Mouse (Mus musculus) forebrain, embryonic 12.5 days (tissue): ENCODE measurements around the gene Fh1. TPM values are rescaled to one million over a fixed set of nuclear protein-coding genes. Genes with fewer than 3 reads are reported as not detected.

ENCODE experiments used
- ATAC-seq: fragments of 200-750 bp; cut with Nextera tagmentation; 2 replicates; pipeline ENCODE4 v1.8.0; 2017; ENCODE audit warnings: moderate TSS enrichment; ENCODE audit not compliant: low FRiP score
- H3K27ac ChIP-seq: fragments of 300-500 bp; sonication (generic); 2 replicates; pipeline ENCODE4 v1.5.1; 2016; ENCODE audit warnings: mild to moderate bottlenecking
- H3K27me3 ChIP-seq: fragments of 300-500 bp; sonication (generic); 2 replicates; pipeline ENCODE4 v1.6.1; 2016; ENCODE audit warnings: mild to moderate bottlenecking
- H3K36me3 ChIP-seq: fragments of 300-500 bp; sonication (generic); replicated peaks from 2 replicates; pipeline ENCODE4 v1.6.1; 2016; ENCODE audit warnings: mild to moderate bottlenecking
- H3K4me1 ChIP-seq: fragments of 300-500 bp; sonication (generic); 2 replicates; pipeline ENCODE4 v1.6.1; 2016
- H3K4me2 ChIP-seq: fragments of 300-500 bp; sonication (generic); 2 replicates; pipeline ENCODE4 v1.6.1; 2016; ENCODE audit warnings: mild to moderate bottlenecking, moderate library complexity
- H3K4me3 ChIP-seq: fragments of 300-500 bp; sonication (generic); replicated peaks from 2 replicates; pipeline ENCODE4 v1.5.1; 2016; ENCODE audit warnings: mild to moderate bottlenecking
- H3K9ac ChIP-seq: fragments of 300-500 bp; sonication (generic); 2 replicates; pipeline ENCODE4 v1.6.1; 2016; ENCODE audit warnings: mild to moderate bottlenecking
- H3K9me3 ChIP-seq: fragments of 300-500 bp; sonication (generic); 2 replicates; pipeline ENCODE4 v1.6.1; 2016
- WGBS: fragments of 180-500 bp; shearing (Covaris S2); methylation state at CpG from one replicate; pipeline ENCODE4 v1.1.7; 2016; 5-methylcytosine and 5-hydroxymethylcytosine counted together
- polyA plus RNA-seq: library from polyadenylated mRNA; unstranded; fragments of >200 nt; fragmentation: Nextera tagmentation; extraction: Ambion mirVana; gene quantifications from 2 replicates; pipeline ENCODE4 v1.2.1, GENCODE M21; 2016

The Fh1 gene
- polyA plus RNA-seq, 1 experiment from 2014 or later, result 79.8 TPM

- 87% methylated on average over 6 of the region's 6 CpGs for WGBS
- no peaks in the 10 kb centered on the region; the same call in 1 of the 2 replicates for H3K4me1 ChIP-seq
- ATAC-seq, result no peak
- H3K36me3 ChIP-seq, result no peaks in the 10 kb centered on the region
- H3K9ac ChIP-seq, result no peak overlapping the region
- H3K4me3 ChIP-seq, result no peak overlapping the region
- no peaks in the 10 kb centered on the region for H3K9me3 ChIP-seq
- no peaks in the 10 kb centered on the region for H3K27me3 ChIP-seq
- H3K4me2 ChIP-seq, result no peak overlapping the region
- no peak overlapping the region for H3K27ac ChIP-seq
Observed at GRCm38 (mm10) chr1:175640435-175641150, 15.2 kb upstream of the Fh1 start.

GRCm38 (mm10) chr1:175639072-175639471 lies 13.6 kb upstream of the Fh1 start:
- ATAC-seq, result no peak
- WGBS, result 82% methylated on average over 7 of the region's 7 CpGs
- no peak overlapping the region for H3K27ac ChIP-seq
- no peaks in the 10 kb centered on the region for H3K9me3 ChIP-seq
- H3K4me1 ChIP-seq, result no peaks in the 10 kb centered on the region; the same call in 1 of the 2 replicates
- H3K4me2 ChIP-seq, result no peak overlapping the region
- no peak overlapping the region for H3K4me3 ChIP-seq
- no peaks in the 10 kb centered on the region for H3K36me3 ChIP-seq
- no peaks in the 10 kb centered on the region for H3K27me3 ChIP-seq
- no peak overlapping the region for H3K9ac ChIP-seq

- Histone ChIP-seq H3K27me3 (no peaks in the 10 kb centered on the region), H3K4me2 (no peak overlapping the region), H3K27ac (no peak overlapping the region), H3K9ac (no peak overlapping the region), H3K9me3 (no peaks in the 10 kb centered on the region), H3K4me3 (no peak overlapping the region), H3K4me1 (no peaks in the 10 kb centered on the region; the same call in 1 of the 2 replicates), H3K36me3 (no peaks in the 10 kb centered on the region)
- no peak for ATAC-seq
- 82% methylated on average over 7 of the region's 7 CpGs for WGBS
Observed at GRCm38 (mm10) chr1:175637677-175638076, 12.2 kb upstream of the Fh1 start.

GRCm38 (mm10) chr1:175632470-175632869 lies 7.0 kb upstream of the Fh1 start:
- H3K4me2 ChIP-seq, result no peak overlapping the region
- no peaks in the 10 kb centered on the region for H3K27me3 ChIP-seq
- no peak overlapping the region for H3K9ac ChIP-seq
- H3K4me3 ChIP-seq, result no peak overlapping the region
- H3K36me3 ChIP-seq, result no peaks in the 10 kb centered on the region
- ATAC-seq, result no peak
- H3K9me3 ChIP-seq, result no peaks in the 10 kb centered on the region
- WGBS, result 97% methylated on average over 14 of the region's 14 CpGs
- H3K4me1 ChIP-seq, result no peaks in the 10 kb centered on the region; the same call in 1 of the 2 replicates
- no peak overlapping the region for H3K27ac ChIP-seq

GRCm38 (mm10) chr1:175631721-175632221 lies 6.3 kb upstream of the Fh1 start:
- Histone ChIP-seq H3K9me3 (no peaks in the 10 kb centered on the region), H3K27ac (no peak overlapping the region), H3K4me3 (no peak overlapping the region), H3K4me2 (no peak overlapping the region), H3K9ac (no peak overlapping the region), H3K27me3 (no peaks in the 10 kb centered on the region), H3K36me3 (no peaks in the 10 kb centered on the region), H3K4me1 (no peaks in the 10 kb centered on the region; the same call in 1 of the 2 replicates)
- no peak for ATAC-seq
- 82% methylated on average over 10 of the region's 10 CpGs for WGBS

GRCm38 (mm10) chr1:175631080-175631479 lies 5.6 kb upstream of the Fh1 start:
- no peak overlapping the region for H3K4me3 ChIP-seq
- WGBS, result 82% methylated on average over 3 of the region's 3 CpGs
- no peaks in the 10 kb centered on the region for H3K36me3 ChIP-seq
- ATAC-seq, result no peak
- no peaks in the 10 kb centered on the region; the same call in 1 of the 2 replicates for H3K4me1 ChIP-seq
- no peak overlapping the region for H3K27ac ChIP-seq
- no peaks in the 10 kb centered on the region for H3K27me3 ChIP-seq
- no peaks in the 10 kb centered on the region for H3K9me3 ChIP-seq
- no peak overlapping the region for H3K9ac ChIP-seq
- no peak overlapping the region for H3K4me2 ChIP-seq

GRCm38 (mm10) chr1:175630345-175630744 lies 4.9 kb upstream of the Fh1 start:
- 90% methylated on average over 5 of the region's 5 CpGs for WGBS
- Histone ChIP-seq H3K4me2 (no peak overlapping the region), H3K27me3 (no peaks in the 10 kb centered on the region), H3K9me3 (no peaks in the 10 kb centered on the region), H3K9ac (no peak overlapping the region), H3K4me3 (no peak overlapping the region), H3K36me3 (no peaks in the 10 kb centered on the region), H3K4me1 (no peaks in the 10 kb centered on the region), H3K27ac (no peak overlapping the region)
- ATAC-seq, result no peak

GRCm38 (mm10) chr1:175629248-175629647 lies 3.8 kb upstream of the Fh1 start:
- H3K36me3 ChIP-seq, result no peaks in the 10 kb centered on the region
- no peak overlapping the region for H3K9ac ChIP-seq
- WGBS, result 90% methylated on average over 6 of the region's 6 CpGs
- H3K27ac ChIP-seq, result no peak overlapping the region
- no peak overlapping the region for H3K4me3 ChIP-seq
- H3K9me3 ChIP-seq, result no peaks in the 10 kb centered on the region
- H3K4me1 ChIP-seq, result peaks cover 7% of the 10 kb centered on the region
- H3K4me2 ChIP-seq, result no peak overlapping the region
- no peak for ATAC-seq
- H3K27me3 ChIP-seq, result no peaks in the 10 kb centered on the region

GRCm38 (mm10) chr1:175625990-175626692 lies 706 bp upstream of the Fh1 start:
- H3K4me2 ChIP-seq, result peak overlapping the region; percentile 86

GRCm38 (mm10) chr1:175623656-175624055 lies 1.8 kb downstream of the Fh1 start:
- no peaks in the 10 kb centered on the region for H3K9me3 ChIP-seq
- H3K27me3 ChIP-seq, result no peaks in the 10 kb centered on the region
- H3K4me3 ChIP-seq, result no peak overlapping the region
- H3K27ac ChIP-seq, result no peak overlapping the region
- peaks cover 10% of the 10 kb centered on the region for H3K4me1 ChIP-seq
- H3K4me2 ChIP-seq, result no peak overlapping the region
- H3K36me3 ChIP-seq, result peaks cover 8% of the 10 kb centered on the region; the same call in 1 of the 2 replicates
- H3K9ac ChIP-seq, result no peak overlapping the region
- ATAC-seq, result no peak
- WGBS, result 90% methylated on average over 6 of the region's 6 CpGs

More at GRCm38 (mm10) chr1:175625990-175626692, 706 bp upstream of the Fh1 start:
- 86% methylated on average over 1 of the region's 1 CpGs for WGBS
- Histone ChIP-seq H3K9me3 (no peaks in the 10 kb centered on the region), H3K36me3 (no peaks in the 10 kb centered on the region), H3K4me3 (peak overlapping the region; percentile 91), H3K4me1 (peaks cover 10% of the 10 kb centered on the region), H3K27ac (peak overlapping the region; percentile 50; the same call in 1 of the 2 replicates), H3K27me3 (no peaks in the 10 kb centered on the region), H3K9ac (peak overlapping the region; percentile 29; the same call in 1 of the 2 replicates)
- ATAC-seq, result peak; percentile 47

- Histone ChIP-seq H3K9me3 (no peaks in the 10 kb centered on the region), H3K9ac (no peak within 1 kb of the TSS), H3K27me3 (no peaks in the 10 kb centered on the region), H3K4me3 (no peak within 1 kb of the TSS), H3K27ac (no peak within 1 kb of the TSS), H3K4me1 (peaks cover 9% of the 10 kb centered on the region), H3K36me3 (peaks cover 38% of the 10 kb centered on the region), H3K4me2 (no peak within 1 kb of the TSS)
- 92% methylated on average over 13 of the region's 13 CpGs for WGBS
- no peak for ATAC-seq
Observed at GRCm38 (mm10) chr1:175619814-175620431, 5.5 kb downstream of the Fh1 start, which contains the start of gene Kmo. Kmo (plus strand) TSS chr1:175620381.

GRCm38 (mm10) chr1:175614992-175615391 lies 10.4 kb downstream of the Fh1 start:
- ATAC-seq, result no peak
- Histone ChIP-seq H3K4me3 (no peak overlapping the region), H3K9ac (no peak overlapping the region), H3K4me2 (no peak overlapping the region), H3K4me1 (no peaks in the 10 kb centered on the region), H3K27ac (no peak overlapping the region), H3K27me3 (no peaks in the 10 kb centered on the region), H3K9me3 (no peaks in the 10 kb centered on the region), H3K36me3 (peaks cover 66% of the 10 kb centered on the region)
- WGBS, result 94% methylated on average over 9 of the region's 9 CpGs
